Mouse (Mus musculus): ENCODE measurements around the gene Dusp13. TPM values are rescaled to one million over a fixed set of nuclear protein-coding genes. Genes with fewer than 3 reads are reported as not detected.
A peak's percentile ranks its signal among the peaks of the same experiment; 100 is the strongest.

Gene Dusp13
- total RNA-seq, 2 experiments from 2014 or later: not detected

DNA sequence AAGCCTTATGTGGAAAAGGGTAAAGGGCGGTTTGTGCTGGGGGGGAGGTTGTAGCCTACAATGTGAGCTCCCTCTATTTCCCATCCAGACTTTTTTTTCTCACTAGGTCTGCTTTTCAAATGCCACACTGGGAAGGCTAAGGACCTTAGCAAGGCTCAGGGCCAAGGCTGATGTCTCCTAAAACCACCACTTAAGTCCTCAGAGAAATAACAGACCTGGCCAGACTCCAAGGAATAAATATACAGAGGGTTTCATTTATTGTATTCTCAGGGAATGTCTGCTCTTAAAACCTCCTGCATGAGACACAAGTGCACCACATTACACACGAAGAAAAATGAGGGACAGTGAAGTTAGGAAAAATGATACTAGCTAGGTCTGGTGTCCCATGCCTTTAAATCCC lies 39.8 kb downstream of the Dusp13 start:
- no peak for DNase-seq (ENCODE audit: low spot score in 2 of 2)
- intact Hi-C loops (cut with DNase I): no loop called here

DNA sequence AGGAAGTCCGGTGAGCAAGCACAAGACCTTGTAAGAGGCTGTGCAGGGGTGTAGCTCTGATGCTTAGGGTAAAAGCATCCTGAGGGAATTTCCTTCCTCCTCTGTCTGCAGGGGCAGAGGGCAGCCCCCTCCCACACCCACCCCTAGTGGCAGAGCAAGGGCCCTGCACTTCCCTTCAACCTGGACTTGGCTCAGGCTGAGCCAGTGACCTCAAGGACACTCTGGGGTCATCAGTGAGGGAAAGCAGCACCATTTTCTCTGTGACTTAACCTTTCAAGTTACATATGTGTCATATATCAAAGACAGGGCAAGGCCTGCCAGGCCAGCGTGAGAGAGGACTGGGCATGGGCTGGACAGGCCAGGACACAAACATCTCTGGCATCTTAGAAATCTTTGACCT lies 41.4 kb downstream of the Dusp13 start:
- intact Hi-C loops (cut with DNase I): no loop called here

DNA sequence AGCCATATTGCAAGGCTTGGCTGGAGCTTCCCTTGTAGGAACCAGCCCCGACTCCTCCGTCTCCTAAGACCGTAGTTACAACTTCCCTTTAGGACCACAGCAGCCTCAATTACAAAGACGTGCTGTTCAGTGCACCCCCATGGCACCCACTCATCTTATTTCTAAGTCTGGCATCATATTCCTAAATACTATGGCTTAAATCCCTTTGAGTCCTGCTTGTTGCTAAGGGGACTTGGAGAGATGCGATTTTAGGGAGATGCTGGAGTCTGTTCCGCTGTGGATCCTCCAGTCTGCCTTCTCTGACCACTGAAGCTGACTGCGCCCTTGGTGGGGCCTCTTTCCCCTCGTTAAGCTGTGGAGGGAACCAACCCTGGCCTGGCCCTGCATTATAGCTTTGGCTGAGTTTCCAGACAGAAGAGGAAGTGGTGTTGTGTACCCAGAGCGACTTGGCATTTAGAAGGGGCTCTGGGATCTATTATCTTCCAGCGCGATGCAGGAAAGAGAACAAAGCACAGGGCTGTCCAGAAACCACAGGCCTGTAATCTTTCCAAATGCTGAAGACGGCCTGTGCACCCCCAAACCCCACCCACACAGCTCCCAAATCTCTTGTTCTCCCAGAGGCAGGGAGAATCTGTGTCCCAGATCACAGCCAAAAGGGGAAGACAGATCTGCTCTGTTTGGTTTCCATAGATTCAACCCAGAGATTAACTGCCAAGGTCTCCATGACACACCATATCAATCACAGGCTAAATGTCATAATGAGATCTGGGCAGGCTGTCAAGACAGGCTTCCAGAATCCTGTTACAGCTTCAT lies 44.0 kb downstream of the Dusp13 start:
- peak; percentile 49 to 55 for DNase-seq (ENCODE audit: low spot score in 2 of 2)
- intact Hi-C loops (cut with DNase I): no loop called here

More for the DNA sequence above, 41.4 kb downstream of the Dusp13 start:
- no peak for DNase-seq (ENCODE audit: low spot score in 2 of 2)

DNA sequence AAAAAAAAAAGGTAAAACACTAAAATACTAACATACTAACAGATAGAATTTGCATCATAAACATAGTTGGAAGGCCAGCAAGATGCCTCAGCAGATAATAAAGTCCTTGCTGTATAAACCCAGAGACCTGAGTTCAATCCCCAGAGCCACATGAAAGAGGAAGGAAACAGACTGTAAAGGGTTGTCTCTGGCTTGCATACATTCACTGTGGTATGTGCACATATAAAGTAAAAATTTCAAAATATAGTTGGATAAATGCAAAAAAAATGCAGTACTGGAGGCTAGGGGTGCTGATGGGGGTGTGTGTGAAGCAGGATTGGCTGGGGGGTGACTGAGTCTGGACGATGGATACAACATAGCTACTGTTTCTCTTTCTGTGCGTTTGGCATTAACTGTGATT lies 45.5 kb downstream of the Dusp13 start:
- DNase-seq (ENCODE audit: low spot score in 2 of 2): no peak
- intact Hi-C loops (cut with DNase I): no loop called here

DNA sequence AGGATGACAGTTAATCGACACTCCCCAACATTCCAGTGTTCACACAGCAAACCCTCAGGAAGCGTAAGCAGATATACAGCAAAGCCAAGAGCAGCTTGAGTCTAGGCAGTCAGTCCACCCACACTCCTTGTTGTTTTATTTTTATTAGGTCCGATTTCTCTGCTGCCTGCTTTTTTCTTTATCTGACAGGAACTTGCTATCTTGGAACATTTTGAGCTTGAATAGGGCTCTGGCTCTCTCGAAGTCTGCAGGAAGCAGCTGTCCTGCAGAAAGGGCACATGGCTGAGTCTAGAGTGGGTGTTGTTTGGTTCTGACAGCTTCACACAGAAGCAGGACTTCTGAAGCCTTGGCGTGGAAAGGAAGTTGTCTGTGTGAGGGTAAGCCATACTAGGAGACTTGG lies 47.7 kb downstream of the Dusp13 start:
- no peak for DNase-seq (ENCODE audit: low spot score in 2 of 2)
- intact Hi-C loops (cut with DNase I): no loop called here

DNA sequence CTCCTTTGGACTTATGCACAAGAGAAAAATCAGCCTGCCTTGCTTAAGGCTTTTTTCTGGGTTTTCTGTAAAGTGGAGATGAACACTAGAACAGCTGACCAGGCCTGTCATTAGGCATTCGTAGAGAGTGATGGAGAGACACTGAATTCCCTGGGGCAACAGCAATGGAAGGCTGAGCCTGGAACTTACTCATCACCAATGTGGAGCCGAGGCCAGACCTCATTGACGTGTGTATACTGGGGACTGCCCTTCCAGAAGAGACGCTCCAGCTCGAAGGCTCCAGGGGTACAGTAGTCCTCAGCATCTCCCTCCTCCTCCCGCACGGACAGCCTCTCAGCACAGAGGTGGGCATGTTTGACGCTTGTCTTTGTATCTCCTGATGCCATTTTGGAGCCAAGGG lies 48.3 kb downstream of the Dusp13 start:
- DNase-seq (ENCODE audit: low spot score in 2 of 2): no peak

DNA sequence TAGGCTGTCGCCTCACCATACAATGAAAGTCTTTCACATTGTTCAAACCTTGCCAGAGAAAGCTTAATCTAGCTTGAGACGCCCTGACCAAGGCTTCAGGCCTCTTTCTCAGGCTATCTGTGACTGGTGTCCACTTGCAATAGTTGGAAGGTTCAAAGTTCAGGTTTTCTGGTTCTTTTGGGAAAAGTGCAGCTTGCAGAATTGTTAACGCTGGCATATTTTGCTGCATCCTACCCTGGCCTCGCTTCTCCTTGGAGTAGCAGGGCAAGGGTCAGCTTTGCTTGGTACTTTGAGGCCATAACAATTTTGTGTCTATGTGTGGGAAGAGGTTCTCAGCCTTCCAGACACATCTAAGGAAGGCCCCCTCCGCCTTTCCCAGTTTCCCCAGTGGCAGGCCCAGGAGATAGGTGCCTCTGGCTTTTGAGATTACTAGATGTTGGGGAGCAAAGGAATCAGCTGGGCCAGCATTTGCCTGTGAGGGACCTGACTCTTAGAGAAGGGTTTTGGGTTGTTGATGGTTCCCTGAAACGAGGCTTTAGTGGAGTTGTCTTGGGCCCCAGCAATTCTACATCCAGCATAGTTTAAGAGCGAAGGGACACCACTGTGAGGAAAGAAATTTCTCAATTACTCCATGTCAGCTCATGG lies 54.7 kb downstream of the Dusp13 start:
- intact Hi-C loops (cut with DNase I): no loop called here
- DNase-seq (ENCODE audit: low spot score in 2 of 2): no peak

More for the DNA sequence above, 48.3 kb downstream of the Dusp13 start:
- intact Hi-C loops (cut with DNase I): no loop called here

DNA sequence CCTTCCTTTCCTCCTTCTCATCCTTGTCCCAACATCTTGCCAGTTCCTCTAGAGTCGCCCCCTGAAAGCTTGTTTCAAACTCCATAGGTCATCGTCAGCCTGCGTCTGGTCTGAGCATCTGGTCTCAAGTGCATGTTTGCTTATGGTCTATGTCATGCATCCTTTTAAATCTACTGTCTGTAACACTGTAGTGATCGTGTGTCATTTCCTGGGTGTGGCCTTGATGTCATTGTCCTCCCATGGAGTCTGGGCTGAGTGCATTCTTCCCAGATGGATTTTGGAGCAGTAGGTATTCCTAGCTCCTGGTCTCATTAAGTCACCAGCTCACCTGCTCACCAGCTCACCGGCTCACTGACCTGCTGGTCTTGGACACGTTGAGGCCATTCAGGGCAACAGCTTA lies 56.0 kb downstream of the Dusp13 start:
- intact Hi-C loops (cut with DNase I): no loop called here
- no peak for DNase-seq (ENCODE audit: low spot score in 2 of 2)

DNA sequence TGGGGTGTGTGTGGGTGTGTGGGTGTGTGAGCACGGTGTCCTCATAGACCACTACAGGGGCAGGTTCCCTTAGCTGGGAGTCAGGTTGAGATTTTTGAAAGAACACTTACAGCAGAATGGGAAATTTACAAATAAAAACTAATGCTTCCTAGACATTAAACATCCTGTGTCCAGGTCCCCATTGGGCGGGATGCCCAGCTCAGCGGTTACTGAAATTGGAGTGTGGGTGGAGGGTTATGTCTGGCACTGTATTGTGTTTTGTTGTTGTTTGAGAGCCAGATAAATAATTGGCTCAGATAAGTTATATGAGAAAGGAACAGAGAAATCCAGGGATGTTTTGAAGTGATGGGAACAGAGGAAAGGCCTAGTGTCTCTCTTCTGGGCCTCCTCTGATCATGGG lies 59.9 kb downstream of the Dusp13 start:
- intact Hi-C loops (cut with DNase I): no loop called here
- no peak for DNase-seq (ENCODE audit: low spot score in 2 of 2)

DNA sequence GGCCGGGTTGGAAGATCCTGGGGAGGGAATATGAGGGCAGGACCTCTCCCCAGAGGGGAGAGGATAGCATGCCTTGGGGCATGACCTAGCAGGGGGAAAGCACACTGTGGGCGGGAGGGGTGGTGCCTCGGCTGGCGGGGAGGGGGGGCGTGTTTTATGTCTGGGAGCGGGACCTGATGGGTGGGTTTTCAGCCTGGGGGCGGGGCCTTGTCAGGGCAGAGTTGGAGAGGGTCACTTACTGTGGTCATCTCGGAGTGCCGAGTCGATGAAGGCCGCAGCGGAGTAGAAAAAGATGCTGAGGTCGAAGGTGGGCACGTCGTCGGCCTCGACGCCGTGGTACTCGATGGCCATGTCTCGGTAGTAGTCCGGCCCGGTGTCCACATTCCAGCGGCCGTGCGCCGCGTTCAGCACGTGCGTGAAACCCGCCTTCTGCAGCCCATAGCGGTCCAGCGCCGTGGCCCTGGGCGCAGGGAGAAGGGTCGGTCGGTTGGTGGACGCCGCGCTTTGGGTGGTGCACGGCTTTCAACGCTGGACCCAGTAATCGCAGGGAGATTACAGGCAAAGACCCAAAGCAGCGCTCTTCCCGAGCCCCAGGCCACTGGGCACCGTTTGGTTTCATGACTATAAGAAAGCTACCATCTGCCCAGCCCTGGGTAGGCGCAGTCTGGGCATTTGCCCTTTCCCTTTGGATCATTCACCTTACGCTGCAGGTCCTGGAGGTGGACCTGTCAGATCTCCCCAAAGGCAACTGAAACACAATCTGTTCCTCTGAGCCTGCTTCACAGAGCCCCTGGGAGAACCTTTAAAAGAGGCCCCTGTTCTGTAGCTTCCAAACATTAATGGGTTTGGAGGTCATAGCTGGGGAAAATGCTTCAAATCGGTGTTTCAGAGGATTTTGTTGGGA lies 64.4 kb downstream of the Dusp13 start:
- intact Hi-C loops (cut with DNase I): no loop called here
- DNase-seq (ENCODE audit: low spot score in 2 of 2): no peak

DNA sequence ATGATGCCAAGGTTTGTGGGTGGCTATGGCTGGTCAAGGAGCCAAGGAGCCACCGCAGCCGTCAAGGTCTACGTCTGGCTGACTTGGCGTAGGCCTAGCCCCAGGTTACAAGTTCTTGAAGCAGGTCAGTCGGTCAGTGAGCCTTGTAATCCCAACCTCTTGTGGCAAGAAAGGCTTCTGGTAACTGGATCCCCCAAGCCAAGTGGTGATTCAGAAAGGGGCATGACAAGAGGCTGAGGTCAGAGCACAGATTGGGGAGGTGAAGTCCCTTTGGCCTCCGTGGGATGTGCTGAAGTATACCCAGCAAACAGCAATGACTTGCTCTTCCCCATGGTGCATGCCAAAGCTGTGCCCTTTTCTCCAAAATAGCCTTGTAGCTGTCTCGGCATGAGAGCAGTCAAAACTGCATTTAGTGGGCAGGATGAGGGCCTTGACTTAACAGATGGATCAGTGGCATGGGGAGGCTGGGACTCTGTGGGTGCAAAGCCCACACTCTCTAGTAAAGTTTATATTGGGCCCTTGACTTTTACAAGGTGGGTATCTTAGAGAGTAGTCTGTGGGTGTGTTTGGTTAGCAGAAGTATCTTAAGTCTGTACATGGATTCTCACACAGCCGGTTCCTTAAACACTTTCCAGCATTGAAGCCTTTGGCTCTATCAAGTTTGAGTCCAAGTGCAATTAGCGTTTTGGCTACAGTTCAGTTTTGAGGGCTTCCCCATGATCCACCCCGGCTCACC lies 65.4 kb downstream of the Dusp13 start:
- intact Hi-C loops (cut with DNase I): no loop called here
- DNase-seq (ENCODE audit: low spot score in 2 of 2): no peak

DNA sequence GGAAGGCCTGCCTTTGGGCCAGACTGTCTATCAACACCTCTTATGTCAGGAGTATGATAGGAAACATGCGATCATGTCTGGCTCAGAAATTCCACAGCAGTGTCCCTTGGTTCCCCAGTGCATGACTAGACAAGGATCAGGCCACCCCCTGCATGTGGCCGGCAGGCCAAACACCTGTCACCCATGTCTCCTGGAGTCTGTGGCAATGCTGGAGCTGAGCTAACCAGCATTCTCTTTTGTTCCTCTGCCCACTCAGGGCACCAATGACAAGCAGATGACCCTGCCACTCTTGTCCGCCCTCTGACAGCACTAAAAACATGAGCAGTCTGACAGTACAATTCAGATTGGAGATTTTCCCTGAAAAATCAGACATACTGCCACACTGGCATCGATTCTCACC lies 67.1 kb downstream of the Dusp13 start:
- intact Hi-C loops (cut with DNase I): no loop called here
- no peak for DNase-seq (ENCODE audit: low spot score in 2 of 2)

Other genes with a start within 250 kb of the Dusp13 start
- gene Dupd1, start 36.6 kb downstream of the Dusp13 start, total RNA-seq (2021): under 1 TPM in 1 of 2 experiments, not detected in 1; 0.37 TPM
- gene Samd8, start 650 bp downstream of the Dusp13 start, total RNA-seq (2021): 10 to 100 TPM; 80.4 TPM
- gene Vdac2, start 74.1 kb upstream of the Dusp13 start, total RNA-seq (2021): 100 to 1,000 TPM; 209 to 217 TPM
- 10 to 100 TPM; 25.5 to 31.1 TPM for gene Comtd1, start 97.8 kb upstream of the Dusp13 start, total RNA-seq (2021)
- gene Zfp503, start 238.4 kb upstream of the Dusp13 start, total RNA-seq (2021): 1 to 10 TPM; 2.2 to 4.0 TPM

All from left cerebral cortex, postnatal 36 days (tissue).